Mouse (Mus musculus) myocyte (in vitro differentiated cells): ENCODE results near the gene Gm20388.

ENCODE experiments used
- CEBPB ChIP-seq: IDR thresholded peaks from 2 replicates; pipeline ENCODE4 v1.6.1; 2011; ENCODE audit warnings: mild to moderate bottlenecking, moderate library complexity; ENCODE audit not compliant: poor library complexity, insufficient read depth, severe bottlenecking
- E2F4 ChIP-seq: IDR thresholded peaks from one replicate; pipeline ENCODE4 v1.6.1; 2011; ENCODE audit warnings: mild to moderate bottlenecking, control low read depth, moderate library complexity; ENCODE audit not compliant: insufficient read depth
- MYOG ChIP-seq, 3 experiments: IDR thresholded peaks; one replicate each; pipeline ENCODE4 v1.6.1; 2011; ENCODE audit warnings: control low read depth in 2 of 3, low read depth in 2 of 3, mild to moderate bottlenecking in 2 of 3; ENCODE audit not compliant: insufficient read length in 2 of 3, control insufficient read depth in 1 of 3, insufficient read depth in 1 of 3
- POLR2A ChIP-seq: IDR thresholded peaks from one replicate; pipeline ENCODE4 v1.6.1; 2011; ENCODE audit warnings: low read depth, mild to moderate bottlenecking, control low read depth, moderate library complexity; ENCODE audit not compliant: insufficient read length
- POLR2AphosphoS2 ChIP-seq: IDR thresholded peaks from one replicate; pipeline ENCODE4 v1.6.1; 2011; ENCODE audit warnings: low read depth, control low read depth; ENCODE audit not compliant: insufficient read length
- TCF12 ChIP-seq: IDR thresholded peaks from one replicate; pipeline ENCODE4 v1.6.1; 2011; ENCODE audit warnings: mild to moderate bottlenecking, control low read depth; ENCODE audit not compliant: poor library complexity, insufficient read depth, severe bottlenecking

GRCm38 (mm10) chr8:122266867-122267266 is 2356.2 kb downstream of the Gm20388 start:
- TF ChIP-seq POLR2A (no peak), TCF12 (no peak), E2F4 (no peak), CEBPB (no peak), MYOG (IDR thresholded peaks at IDR 0.05; ENCODE audit: control insufficient read depth in 1 of 3, insufficient read depth in 1 of 3, insufficient read length in 2 of 3, low read depth in 2 of 3) (no peak), POLR2AphosphoS2 (no peak)
